Mouse (Mus musculus) hindbrain, postnatal 0 days (tissue): ENCODE results near the gene Trarg1. TPM values are rescaled to one million over a fixed set of nuclear protein-coding genes. Genes with fewer than 3 reads are reported as not detected.

Experiments
- ATAC-seq: fragments of 200-750 bp; cut with Nextera tagmentation; 2 replicates; pipeline ENCODE4 v1.8.0; 2017; ENCODE audit warnings: mild to moderate bottlenecking, moderate TSS enrichment, moderate library complexity
- DNase-seq: peaks from one replicate; pipeline ENCODE4 v3.0.0-alpha.2; 2015; ENCODE audit warnings: low spot score
- H3K27ac ChIP-seq: fragments of 300-500 bp; sonication (generic); 2 replicates; pipeline ENCODE4 v1.5.1; 2014; ENCODE audit warnings: mild to moderate bottlenecking
- H3K27me3 ChIP-seq: fragments of 300-500 bp; sonication (generic); 2 replicates; pipeline ENCODE4 v1.6.1; 2014; ENCODE audit warnings: low read length, mixed read lengths; ENCODE audit not compliant: insufficient read depth
- H3K36me3 ChIP-seq: fragments of 300-500 bp; sonication (generic); 2 replicates; pipeline ENCODE4 v1.6.1; 2014; ENCODE audit warnings: low read length, mixed read lengths; ENCODE audit not compliant: insufficient read depth
- H3K4me1 ChIP-seq: fragments of 300-500 bp; sonication (generic); 2 replicates; pipeline ENCODE4 v1.6.1; 2014; ENCODE audit warnings: antibody characterized with exemption, low read length, mixed read lengths; ENCODE audit not compliant: insufficient read depth
- H3K4me2 ChIP-seq: fragments of 300-500 bp; sonication (generic); 2 replicates; pipeline ENCODE4 v1.6.1; 2014; ENCODE audit warnings: low read depth, mild to moderate bottlenecking, low read length, moderate library complexity, mixed read lengths
- H3K4me3 ChIP-seq: fragments of 300-500 bp; sonication (generic); 2 replicates; pipeline ENCODE4 v1.5.1; 2014; ENCODE audit warnings: low read length
- H3K9ac ChIP-seq: fragments of 300-500 bp; sonication (generic); replicated peaks from 2 replicates; pipeline ENCODE4 v1.6.1; 2014; ENCODE audit warnings: mild to moderate bottlenecking, low read length, moderate library complexity, mixed read lengths
- H3K9me3 ChIP-seq: fragments of 300-500 bp; sonication (generic); 2 replicates; pipeline ENCODE4 v1.6.1; 2016; ENCODE audit warnings: low read length, mixed read lengths
- CTCF ChIP-seq: IDR thresholded peaks from 2 replicates; pipeline ENCODE4 v1.5.1; 2016; ENCODE audit warnings: antibody characterized with exemption, control low read depth, low read depth
- WGBS: fragments of 180-500 bp; shearing (Covaris S2); extraction: QIAGEN DNeasy Blood & Tissue Kit; methylation state at CpG from one replicate; pipeline ENCODE4 v1.1.7; 2014; 5-methylcytosine and 5-hydroxymethylcytosine counted together
- polyA plus RNA-seq: library from polyadenylated mRNA; unstranded; fragments of >200 nt; fragmentation: Nextera tagmentation; extraction: Ambion mirVana; gene quantifications from 2 replicates; pipeline ENCODE4 v1.2.1, GENCODE M21; 2015
- total RNA-seq: library from RNA; depleted of rRNA; stranded (reverse); fragments of >200 nt; gene quantifications from 2 replicates; pipeline ENCODE4 v1.2.3, GENCODE M21; 2014

The Trarg1 gene
- total and polyA plus RNA-seq, 2 experiments from 2014 or later = 0.05 to 0.46 TPM

- TF ChIP-seq CTCF = no peak
- no peak overlapping the region for H3K4me2 ChIP-seq
- 43% methylated on average over 4 of the region's 4 CpGs for WGBS
- ATAC-seq = no peak
- DNase-seq = no peak
- H3K9ac ChIP-seq = no peak overlapping the region
- H3K27ac ChIP-seq = no peak overlapping the region
- H3K9me3 ChIP-seq = no peaks in the 10 kb centered on the region
- H3K27me3 ChIP-seq = no peaks in the 10 kb centered on the region
- H3K4me1 ChIP-seq = no peaks in the 10 kb centered on the region
- H3K4me3 ChIP-seq = no peak overlapping the region
- no peaks in the 10 kb centered on the region for H3K36me3 ChIP-seq
These were observed 22.1 kb upstream of the Trarg1 start for GRCm38 (mm10) chr11:76657450-76657970.

GRCm38 (mm10) chr11:76659138-76659930, 20.3 kb upstream of the Trarg1 start:
- 69% methylated on average over 14 of the region's 14 CpGs for WGBS
- H3K9me3 ChIP-seq = no peaks in the 10 kb centered on the region
- no peak overlapping the region for H3K4me3 ChIP-seq
- no peak overlapping the region for H3K4me2 ChIP-seq
- ATAC-seq (no peak), DNase-seq (no peak)
- H3K4me1 ChIP-seq = no peaks in the 10 kb centered on the region
- H3K9ac ChIP-seq = no peak overlapping the region
- no peak overlapping the region for H3K27ac ChIP-seq
- no peaks in the 10 kb centered on the region for H3K27me3 ChIP-seq
- TF ChIP-seq CTCF = no peak
- H3K36me3 ChIP-seq = no peaks in the 10 kb centered on the region

- no peak for TF ChIP-seq CTCF
- no peak overlapping the region for H3K9ac ChIP-seq
- no peaks in the 10 kb centered on the region; the same call in 1 of the 2 replicates for H3K27me3 ChIP-seq
- WGBS = 78% methylated on average over 7 of the region's 7 CpGs
- ATAC-seq (no peak), DNase-seq (no peak)
- no peak overlapping the region for H3K27ac ChIP-seq
- H3K9me3 ChIP-seq = no peaks in the 10 kb centered on the region
- no peak overlapping the region for H3K4me2 ChIP-seq
- no peaks in the 10 kb centered on the region for H3K4me1 ChIP-seq
- H3K4me3 ChIP-seq = no peak overlapping the region
- H3K36me3 ChIP-seq = no peaks in the 10 kb centered on the region
These were observed 17.7 kb upstream of the Trarg1 start for GRCm38 (mm10) chr11:76661790-76662468.

- Histone ChIP-seq H3K27ac (no peak overlapping the region), H3K36me3 (no peaks in the 10 kb centered on the region), H3K4me2 (peak overlapping the region; percentile 74), H3K27me3 (no peaks in the 10 kb centered on the region; the same call in 1 of the 2 replicates), H3K9ac (peak overlapping the region; percentile 58), H3K9me3 (no peaks in the 10 kb centered on the region), H3K4me1 (no peaks in the 10 kb centered on the region), H3K4me3 (peak overlapping the region; percentile 38)
- ATAC-seq = no peak
- TF ChIP-seq CTCF = no peak
- 10% methylated on average over 35 of the region's 35 CpGs for WGBS
- peak; percentile 39 for DNase-seq
These were observed 13.5 kb upstream of the Trarg1 start for GRCm38 (mm10) chr11:76666002-76666649.

- ATAC-seq (no peak), DNase-seq (no peak)
- H3K9me3 ChIP-seq = no peaks in the 10 kb centered on the region
- TF ChIP-seq CTCF = no peak
- WGBS = 50% methylated on average over 4 of the region's 4 CpGs
- no peaks in the 10 kb centered on the region; the same call in 1 of the 2 replicates for H3K27me3 ChIP-seq
- no peak overlapping the region for H3K4me3 ChIP-seq
- H3K9ac ChIP-seq = no peak overlapping the region
- H3K36me3 ChIP-seq = no peaks in the 10 kb centered on the region
- H3K4me2 ChIP-seq = no peak overlapping the region
- no peak overlapping the region for H3K27ac ChIP-seq
- H3K4me1 ChIP-seq = peaks cover 3% of the 10 kb centered on the region; the same call in 1 of the 2 replicates
These were observed 11.8 kb upstream of the Trarg1 start for GRCm38 (mm10) chr11:76667807-76668206.

GRCm38 (mm10) chr11:76671871-76672475, 7.6 kb upstream of the Trarg1 start, which contains the start of gene Bhlha9:
Gene Bhlha9, plus strand, starts transcription at chr11:76672470.
- Histone ChIP-seq H3K4me2 (peak within 1 kb of the TSS; percentile 67), H3K27me3 (peaks cover 12% of the 10 kb centered on the region), H3K36me3 (no peaks in the 10 kb centered on the region), H3K4me1 (peaks cover 7% of the 10 kb centered on the region; the same call in 1 of the 2 replicates), H3K9ac (peak within 1 kb of the TSS; percentile 47), H3K9me3 (no peaks in the 10 kb centered on the region), H3K4me3 (peak within 1 kb of the TSS; percentile 32), H3K27ac (peak within 1 kb of the TSS; percentile 64; the same call in 1 of the 2 replicates)
- WGBS = 53% methylated on average over 15 of the region's 15 CpGs
- TF ChIP-seq CTCF = no peak
- ATAC-seq (peak; percentile 39; the same call in 1 of the 2 replicates), DNase-seq (peak; percentile 19)
